Mouse (Mus musculus) limb, embryonic 11.5 days (tissue): Measurements from ENCODE around the gene Arhgef10l. TPM values are rescaled to one million over a fixed set of nuclear protein-coding genes. Genes with fewer than 3 reads are reported as not detected.

Source experiments
- ATAC-seq: fragments of 200-750 bp; cut with Nextera tagmentation; 2 replicates; pipeline ENCODE4 v1.8.0; 2017; ENCODE audit warnings: low read depth; ENCODE audit not compliant: insufficient number of reproducible peaks, low FRiP score, low TSS enrichment
- DNase-seq: peaks from one replicate; pipeline ENCODE4 v3.0.0-alpha.2; 2015; ENCODE audit warnings: low spot score
- H3K27ac ChIP-seq: fragments of 300-500 bp; sonication (generic); replicated peaks from 2 replicates; pipeline ENCODE4 v1.5.1; 2014; ENCODE audit warnings: low read depth, mild to moderate bottlenecking, low read length
- H3K27me3 ChIP-seq: fragments of 300-500 bp; sonication (generic); 2 replicates; pipeline ENCODE4 v1.6.1; 2014; ENCODE audit warnings: mild to moderate bottlenecking, low read length, mixed read lengths; ENCODE audit not compliant: control insufficient read depth, insufficient read depth
- H3K36me3 ChIP-seq: fragments of 300-500 bp; sonication (generic); 2 replicates; pipeline ENCODE4 v1.6.1; 2014; ENCODE audit warnings: mild to moderate bottlenecking, low read length, moderate library complexity, mixed read lengths; ENCODE audit not compliant: control insufficient read depth, insufficient read depth
- H3K4me1 ChIP-seq: fragments of 300-500 bp; sonication (generic); 2 replicates; pipeline ENCODE4 v1.6.1; 2014; ENCODE audit warnings: low read length, mixed read lengths; ENCODE audit not compliant: control insufficient read depth, insufficient read depth
- H3K4me2 ChIP-seq: fragments of 300-500 bp; sonication (generic); 2 replicates; pipeline ENCODE4 v1.6.1; 2014; ENCODE audit warnings: low read depth, mild to moderate bottlenecking, moderate library complexity; ENCODE audit not compliant: severe bottlenecking
- H3K4me3 ChIP-seq: fragments of 300-500 bp; sonication (generic); 2 replicates; pipeline ENCODE4 v1.5.1; 2014; ENCODE audit warnings: low read depth, low read length
- H3K9ac ChIP-seq: fragments of 300-500 bp; sonication (generic); 2 replicates; pipeline ENCODE4 v1.6.1; 2014; ENCODE audit warnings: mild to moderate bottlenecking, low read length
- H3K9me3 ChIP-seq: fragments of 300-500 bp; sonication (generic); 2 replicates; pipeline ENCODE4 v1.6.1; 2016; ENCODE audit warnings: low read length; ENCODE audit not compliant: control insufficient read depth
- WGBS: fragments of 180-500 bp; shearing (Covaris S2); extraction: QIAGEN DNeasy Blood & Tissue Kit; methylation state at CpG from one replicate; pipeline ENCODE4 v1.1.7; 2014; 5-methylcytosine and 5-hydroxymethylcytosine counted together
- polyA plus RNA-seq: library from polyadenylated mRNA; unstranded; fragments of >200 nt; fragmentation: Nextera tagmentation; extraction: Ambion mirVana; gene quantifications from 2 replicates; pipeline ENCODE4 v1.2.1, GENCODE M21; 2014

Arhgef10l gene
- polyA plus RNA-seq: 11.8 and 12.8 TPM in 2 replicates

DNA sequence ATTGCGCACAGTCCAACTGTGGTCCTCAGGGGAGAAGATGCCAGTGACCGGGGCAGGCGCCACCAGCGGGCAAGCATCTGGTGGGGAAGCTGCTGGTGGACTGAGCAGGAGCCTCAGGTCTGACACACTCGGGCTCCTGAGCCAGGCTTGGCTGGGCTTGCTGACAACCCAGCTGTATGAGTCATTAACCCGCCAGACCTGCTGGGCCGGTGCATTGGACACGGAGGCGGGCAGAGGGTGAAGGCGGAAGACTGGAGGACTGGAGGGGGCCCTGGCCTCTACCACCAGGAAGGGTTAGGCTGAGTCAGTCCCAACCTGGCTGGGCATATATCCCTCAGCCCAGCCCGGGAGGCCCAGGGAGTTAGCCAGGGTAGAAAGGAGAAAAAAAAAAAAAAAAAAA is at the start of gene Arhgef10l:
Gene Arhgef10l, minus strand, starts transcription at position 253 of the 400 bp plus-strand sequence.
- Histone ChIP-seq H3K4me1 (peaks cover 8% of the 10 kb centered on the region; the same call in 1 of the 2 replicates), H3K36me3 (no peaks in the 10 kb centered on the region), H3K4me3 (no peak within 1 kb of the TSS), H3K27me3 (no peaks in the 10 kb centered on the region), H3K27ac (no peak within 1 kb of the TSS), H3K9ac (no peak within 1 kb of the TSS), H3K9me3 (no peaks in the 10 kb centered on the region), H3K4me2 (no peak within 1 kb of the TSS)
- no peak for ATAC-seq
- DNase-seq: peak; percentile 43
- WGBS: 74% methylated on average over 11 of the region's 11 CpGs

DNA sequence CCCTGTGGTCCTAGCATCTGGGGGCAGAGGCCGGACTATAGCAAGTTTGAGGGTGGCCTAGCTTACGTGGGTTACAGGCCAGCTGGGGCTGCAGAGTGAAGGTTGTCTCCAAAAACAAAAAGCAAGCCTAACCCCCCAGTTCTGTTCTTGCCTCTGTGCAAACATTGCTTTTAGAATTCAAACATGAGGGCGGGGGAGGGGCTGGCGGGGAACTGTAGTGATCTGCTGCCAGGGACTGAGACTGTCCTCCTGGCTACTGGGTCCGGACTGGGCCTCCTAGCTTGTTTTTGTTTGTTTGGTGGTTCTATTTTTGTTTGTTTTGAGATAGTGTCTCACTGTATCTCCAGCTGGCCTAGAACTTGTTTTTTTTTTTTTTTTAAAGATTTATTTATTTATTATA is 48.8 kb upstream of the Arhgef10l start:
- DNase-seq: no peak
- 92% methylated on average over 5 of the region's 5 CpGs for WGBS
- no peak for ATAC-seq

DNA sequence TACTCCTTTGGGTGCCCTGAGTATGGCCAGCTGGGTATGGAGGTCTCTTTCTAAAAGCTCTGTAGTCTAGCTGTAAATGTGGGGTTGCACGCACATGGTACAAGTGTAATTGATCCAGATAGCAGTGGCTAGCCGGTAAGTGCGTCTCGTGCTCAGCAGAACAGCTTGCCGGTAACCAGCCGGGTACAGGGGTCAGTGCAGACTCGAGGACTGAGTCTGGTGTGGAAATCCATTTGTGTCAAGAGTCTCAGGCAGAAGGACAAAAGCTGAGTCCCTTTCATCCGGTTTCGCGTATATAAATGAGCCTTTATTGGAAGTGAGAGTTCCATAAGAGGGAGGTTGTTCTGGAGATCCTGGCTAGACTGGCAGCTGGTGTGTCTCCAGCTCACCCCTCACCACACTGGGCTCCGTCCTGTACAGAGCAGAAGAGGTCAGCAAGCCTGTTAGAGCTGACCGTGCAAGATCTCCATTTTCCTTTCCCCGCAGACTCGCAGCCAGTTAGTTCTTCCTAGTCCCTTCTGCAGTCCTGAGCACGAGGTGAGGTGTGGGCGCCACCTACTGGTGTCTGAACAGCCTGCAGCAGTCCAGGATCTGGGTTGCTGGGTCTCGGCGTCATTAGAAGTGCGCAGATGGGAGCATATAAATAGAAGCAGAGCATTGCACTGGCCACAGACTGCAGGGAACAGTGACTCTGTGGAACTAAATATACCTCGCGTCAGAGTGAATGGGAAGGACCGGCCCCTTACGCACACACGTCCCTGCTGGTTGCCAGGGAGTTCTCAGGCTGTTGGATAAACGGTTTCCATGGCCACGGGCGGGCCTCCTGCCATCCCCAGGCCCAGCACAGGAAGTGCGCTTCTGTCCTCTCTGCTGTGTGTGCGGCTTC is 47.9 kb upstream of the Arhgef10l start:
- Histone ChIP-seq H3K4me2 (no peak overlapping the region), H3K27me3 (no peaks in the 10 kb centered on the region), H3K9me3 (no peaks in the 10 kb centered on the region), H3K4me3 (no peak overlapping the region), H3K9ac (no peak overlapping the region), H3K4me1 (no peaks in the 10 kb centered on the region), H3K36me3 (peaks cover 72% of the 10 kb centered on the region), H3K27ac (no peak overlapping the region)
- DNase-seq (peak; percentile 91), ATAC-seq (peak; percentile 35; the same call in 1 of the 2 replicates)
- 69% methylated on average over 29 of the region's 29 CpGs for WGBS

More for the DNA sequence above, 48.8 kb upstream of the Arhgef10l start:
- no peak overlapping the region for H3K27ac ChIP-seq
- no peak overlapping the region for H3K4me2 ChIP-seq
- no peaks in the 10 kb centered on the region for H3K27me3 ChIP-seq
- H3K4me1 ChIP-seq: no peaks in the 10 kb centered on the region
- H3K36me3 ChIP-seq: peaks cover 70% of the 10 kb centered on the region
- no peaks in the 10 kb centered on the region for H3K9me3 ChIP-seq
- H3K4me3 ChIP-seq: no peak overlapping the region
- no peak overlapping the region for H3K9ac ChIP-seq

DNA sequence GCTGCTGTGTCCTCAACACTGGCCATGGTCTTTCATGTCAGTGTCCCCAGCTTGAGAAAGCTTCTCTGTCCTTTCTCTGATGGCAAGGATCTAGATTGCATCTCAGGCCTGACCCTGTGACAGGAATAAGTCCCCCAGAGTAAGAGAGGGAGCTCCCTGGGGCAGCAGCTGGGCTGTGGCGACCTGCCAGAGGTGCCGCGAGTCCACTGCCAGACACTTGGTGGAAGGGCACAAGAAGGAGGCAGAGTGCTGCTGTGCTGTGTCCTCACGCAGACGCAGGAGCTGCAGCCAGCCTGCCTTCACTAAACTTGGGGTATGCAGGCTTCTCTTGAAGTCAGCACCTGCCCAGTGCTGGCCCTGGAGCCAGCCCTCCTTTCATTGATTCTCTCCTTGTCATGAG is 45.5 kb upstream of the Arhgef10l start:
- H3K27me3 ChIP-seq: no peaks in the 10 kb centered on the region

DNA sequence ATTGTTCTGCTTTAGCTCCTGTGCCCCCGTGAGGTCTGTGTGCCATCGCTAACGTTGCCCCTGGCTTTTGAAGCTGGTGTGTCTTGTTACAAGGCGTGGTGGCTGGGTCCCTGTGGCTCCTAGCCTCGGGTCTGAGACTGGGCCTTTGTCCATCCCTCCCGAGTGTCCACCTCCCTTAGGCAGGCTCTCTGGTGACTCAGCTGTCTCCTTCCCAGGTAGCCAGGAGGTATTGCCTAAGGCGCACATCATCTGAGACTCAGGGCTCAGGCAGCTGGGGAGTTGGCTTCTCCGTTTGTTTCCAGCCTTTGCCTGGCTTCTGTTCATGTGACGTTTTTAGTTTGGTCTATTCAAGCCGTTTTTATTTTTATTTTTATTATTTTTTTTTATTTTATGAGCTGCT is 45.0 kb upstream of the Arhgef10l start:
- Histone ChIP-seq H3K4me3 (no peak overlapping the region), H3K4me1 (0 out of 2 replicates have a peak, but pooled peaks cover 2% of the 10 kb centered on the region), H3K27me3 (no peaks in the 10 kb centered on the region), H3K4me2 (no peak overlapping the region), H3K9ac (no peak overlapping the region), H3K36me3 (peaks cover 67% of the 10 kb centered on the region), H3K9me3 (no peaks in the 10 kb centered on the region), H3K27ac (no peak overlapping the region)
- ATAC-seq (no peak), DNase-seq (no peak)
- 82% methylated on average over 10 of the region's 10 CpGs for WGBS

More for the DNA sequence above, 45.5 kb upstream of the Arhgef10l start:
- no peak overlapping the region for H3K9ac ChIP-seq
- ATAC-seq (no peak), DNase-seq (no peak)
- no peak overlapping the region for H3K4me2 ChIP-seq
- H3K4me3 ChIP-seq: no peak overlapping the region
- WGBS: 93% methylated on average over 5 of the region's 5 CpGs
- H3K4me1 ChIP-seq: 0 out of 2 replicates have a peak, but pooled peaks cover 2% of the 10 kb centered on the region
- peaks cover 66% of the 10 kb centered on the region for H3K36me3 ChIP-seq
- H3K9me3 ChIP-seq: no peaks in the 10 kb centered on the region
- no peak overlapping the region for H3K27ac ChIP-seq

DNA sequence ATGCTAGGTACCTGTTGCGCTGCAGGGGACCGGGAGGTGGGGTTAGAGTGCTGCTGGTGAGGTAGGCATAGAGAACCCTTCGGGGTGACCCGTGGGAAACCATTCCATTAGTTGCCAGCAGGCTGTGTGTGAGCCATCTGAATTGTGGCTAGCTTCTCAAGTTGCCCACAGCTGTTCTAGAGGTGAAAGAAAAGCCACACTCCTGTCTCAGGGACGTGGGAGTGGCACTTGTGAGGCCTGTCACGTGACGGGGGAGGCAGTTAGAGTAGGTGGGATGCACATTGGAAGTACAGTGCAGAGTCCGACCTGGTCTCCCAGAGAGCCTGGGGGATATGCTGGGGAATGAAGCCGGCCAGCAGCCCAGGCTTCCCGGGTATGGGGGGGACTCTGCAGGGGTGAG is 43.8 kb upstream of the Arhgef10l start:
- Histone ChIP-seq H3K4me3 (no peak overlapping the region), H3K27me3 (no peaks in the 10 kb centered on the region), H3K36me3 (peaks cover 65% of the 10 kb centered on the region), H3K9ac (no peak overlapping the region; the same call in 1 of the 2 replicates), H3K9me3 (no peaks in the 10 kb centered on the region), H3K4me2 (no peak overlapping the region), H3K27ac (no peak overlapping the region), H3K4me1 (peaks cover 2% of the 10 kb centered on the region; the same call in 1 of the 2 replicates)
- ATAC-seq: no peak
- DNase-seq: no peak
- 83% methylated on average over 10 of the region's 10 CpGs for WGBS

DNA sequence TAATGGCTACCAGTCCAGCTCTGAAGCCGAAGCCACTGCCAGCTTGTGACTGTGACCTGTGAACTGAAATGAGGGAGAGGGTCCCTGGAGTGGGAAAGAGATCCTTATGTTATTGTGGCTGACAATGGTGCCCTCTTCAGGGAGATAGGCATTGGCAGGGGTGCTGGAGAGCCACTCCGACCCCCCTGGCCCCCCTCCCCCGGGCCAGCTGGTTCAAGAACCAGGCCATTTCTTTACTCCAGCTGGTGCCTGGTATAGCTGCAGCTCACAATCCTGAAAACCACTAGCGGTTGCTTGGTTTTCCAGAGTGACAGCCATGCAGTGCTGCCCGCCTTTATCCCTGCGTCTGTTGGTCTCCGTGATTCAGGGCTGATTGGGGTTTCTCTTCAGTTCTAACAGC is 43.3 kb upstream of the Arhgef10l start:
- Histone ChIP-seq H3K4me3 (no peak overlapping the region), H3K9ac (no peak overlapping the region; the same call in 1 of the 2 replicates), H3K27me3 (no peaks in the 10 kb centered on the region), H3K27ac (no peak overlapping the region), H3K4me1 (peaks cover 7% of the 10 kb centered on the region), H3K36me3 (peaks cover 64% of the 10 kb centered on the region), H3K4me2 (no peak overlapping the region), H3K9me3 (no peaks in the 10 kb centered on the region)
- no peak for ATAC-seq
- 94% methylated on average over 7 of the region's 7 CpGs for WGBS
- DNase-seq: no peak

DNA sequence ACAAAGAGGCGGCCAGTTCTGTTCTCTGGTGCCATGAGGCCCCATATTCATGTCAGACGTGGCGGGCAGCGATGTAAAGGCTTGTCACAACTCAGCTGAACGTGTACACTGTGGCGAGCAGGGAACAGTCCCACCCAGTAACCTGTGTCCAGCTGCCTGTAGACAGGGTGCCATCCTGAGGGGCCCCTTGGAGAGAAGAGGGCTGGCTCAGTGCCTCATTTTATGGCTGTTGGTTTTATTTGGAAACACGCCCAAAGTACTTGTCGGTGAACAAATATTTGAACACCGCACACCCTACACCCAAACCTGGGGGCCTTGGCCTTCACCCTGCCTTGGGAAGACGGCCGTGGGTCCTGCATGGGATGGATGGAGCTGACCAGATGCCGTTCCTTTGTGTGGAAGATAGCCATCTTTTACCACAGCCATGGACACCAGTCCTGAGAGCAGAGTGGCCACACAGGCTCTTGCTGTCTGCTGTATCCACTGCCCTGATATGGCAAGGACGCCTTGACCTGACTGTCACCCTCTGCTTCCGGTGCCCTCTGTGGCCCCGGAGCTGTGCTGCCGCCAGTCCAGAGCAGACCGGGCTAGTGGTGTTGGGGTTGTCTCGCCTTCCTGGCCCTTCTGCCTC is 42.6 kb upstream of the Arhgef10l start:
- no peak for DNase-seq
- H3K4me3 ChIP-seq: no peak overlapping the region
- no peak for ATAC-seq
- no peaks in the 10 kb centered on the region for H3K9me3 ChIP-seq
- H3K4me1 ChIP-seq: peaks cover 14% of the 10 kb centered on the region
- H3K4me2 ChIP-seq: no peak overlapping the region
- H3K9ac ChIP-seq: no peak overlapping the region
- no peak overlapping the region for H3K27ac ChIP-seq
- peaks cover 59% of the 10 kb centered on the region for H3K36me3 ChIP-seq
- WGBS: 88% methylated on average over 18 of the region's 18 CpGs
- no peaks in the 10 kb centered on the region for H3K27me3 ChIP-seq
